Mouse (Mus musculus): ENCODE results near the gene Mgat4b. TPM values are rescaled to one million over a fixed set of nuclear protein-coding genes. Genes with fewer than 3 reads are reported as not detected.

Mgat4b gene
- total and polyA plus RNA-seq, 2 experiments from 2014 or later = 74.6 to 108 TPM

DNA sequence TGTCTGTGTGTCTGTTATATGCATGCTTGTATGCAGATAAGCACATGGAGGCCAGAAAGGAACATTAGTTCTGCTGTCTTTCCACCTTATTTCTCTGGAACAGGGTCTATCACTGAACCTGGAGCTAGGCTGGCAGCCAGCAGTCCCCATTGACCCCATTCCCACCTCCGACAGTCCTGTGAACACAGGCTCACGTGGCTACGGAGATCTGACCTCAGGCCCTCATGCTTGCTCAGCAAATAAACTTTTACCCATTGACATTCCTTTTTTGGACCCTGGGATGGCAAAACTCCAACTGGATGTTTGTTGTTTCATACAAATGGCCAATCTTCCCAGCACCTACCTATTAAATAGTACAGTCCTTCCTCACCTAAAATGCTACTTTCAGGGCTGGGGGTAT is 34.3 kb upstream of the Mgat4b start:
- Histone ChIP-seq H3K4me2 (ENCODE audit: low read depth, low read length) (no peak overlapping the region), H3K27me3 (ENCODE audit: insufficient read depth, low read length) (no peaks in the 10 kb centered on the region), H3K27ac (no peak overlapping the region), H3K36me3 (ENCODE audit: insufficient read depth, low read length) (peaks cover 13% of the 10 kb centered on the region), H3K4me1 (ENCODE audit: insufficient read depth, low read length) (no peaks in the 10 kb centered on the region), H3K4me3 (ENCODE audit: low read length) (no peak overlapping the region), H3K9me3 (ENCODE audit: low read length) (no peaks in the 10 kb centered on the region), H3K9ac (replicated peaks; ENCODE audit: low read length) (no peak overlapping the region)
- ATAC-seq = no peak
- 78% methylated on average over 3 of the region's 3 CpGs for WGBS
- TF ChIP-seq CTCF (IDR thresholded peaks at IDR 0.05; ENCODE audit: low read depth) = no peak
- DNase-seq (ENCODE audit: low spot score) = no peak

DNA sequence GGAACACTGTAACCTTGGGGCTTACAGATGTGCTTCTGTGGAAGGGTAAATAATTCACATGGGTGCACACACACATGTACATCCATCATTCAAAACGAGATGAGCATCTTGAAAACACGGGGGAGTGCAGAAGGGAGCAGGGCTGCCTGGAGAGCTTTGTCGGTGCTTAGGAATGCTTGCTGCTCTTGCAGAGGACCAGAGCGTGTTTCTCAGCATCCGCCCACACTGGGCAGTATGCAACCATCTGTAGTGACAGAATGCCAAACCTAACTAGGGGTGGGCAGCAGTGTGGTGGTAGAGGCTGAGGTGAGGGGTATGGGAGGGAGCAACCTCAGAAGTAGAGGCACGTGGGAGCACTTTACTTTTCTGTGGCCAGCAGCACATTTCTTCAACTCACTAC is 33.6 kb upstream of the Mgat4b start:
- Histone ChIP-seq H3K4me3 (ENCODE audit: low read length) (no peak overlapping the region), H3K27me3 (ENCODE audit: insufficient read depth, low read length) (no peaks in the 10 kb centered on the region), H3K36me3 (ENCODE audit: insufficient read depth, low read length) (peaks cover 9% of the 10 kb centered on the region), H3K27ac (no peak overlapping the region), H3K4me2 (ENCODE audit: low read depth, low read length) (no peak overlapping the region), H3K9ac (replicated peaks; ENCODE audit: low read length) (no peak overlapping the region), H3K9me3 (ENCODE audit: low read length) (no peaks in the 10 kb centered on the region), H3K4me1 (ENCODE audit: insufficient read depth, low read length) (no peaks in the 10 kb centered on the region)
- DNase-seq (ENCODE audit: low spot score) (no peak), ATAC-seq (no peak)
- WGBS = 75% methylated on average over 6 of the region's 6 CpGs
- TF ChIP-seq CTCF (IDR thresholded peaks at IDR 0.05; ENCODE audit: low read depth) = no peak

DNA sequence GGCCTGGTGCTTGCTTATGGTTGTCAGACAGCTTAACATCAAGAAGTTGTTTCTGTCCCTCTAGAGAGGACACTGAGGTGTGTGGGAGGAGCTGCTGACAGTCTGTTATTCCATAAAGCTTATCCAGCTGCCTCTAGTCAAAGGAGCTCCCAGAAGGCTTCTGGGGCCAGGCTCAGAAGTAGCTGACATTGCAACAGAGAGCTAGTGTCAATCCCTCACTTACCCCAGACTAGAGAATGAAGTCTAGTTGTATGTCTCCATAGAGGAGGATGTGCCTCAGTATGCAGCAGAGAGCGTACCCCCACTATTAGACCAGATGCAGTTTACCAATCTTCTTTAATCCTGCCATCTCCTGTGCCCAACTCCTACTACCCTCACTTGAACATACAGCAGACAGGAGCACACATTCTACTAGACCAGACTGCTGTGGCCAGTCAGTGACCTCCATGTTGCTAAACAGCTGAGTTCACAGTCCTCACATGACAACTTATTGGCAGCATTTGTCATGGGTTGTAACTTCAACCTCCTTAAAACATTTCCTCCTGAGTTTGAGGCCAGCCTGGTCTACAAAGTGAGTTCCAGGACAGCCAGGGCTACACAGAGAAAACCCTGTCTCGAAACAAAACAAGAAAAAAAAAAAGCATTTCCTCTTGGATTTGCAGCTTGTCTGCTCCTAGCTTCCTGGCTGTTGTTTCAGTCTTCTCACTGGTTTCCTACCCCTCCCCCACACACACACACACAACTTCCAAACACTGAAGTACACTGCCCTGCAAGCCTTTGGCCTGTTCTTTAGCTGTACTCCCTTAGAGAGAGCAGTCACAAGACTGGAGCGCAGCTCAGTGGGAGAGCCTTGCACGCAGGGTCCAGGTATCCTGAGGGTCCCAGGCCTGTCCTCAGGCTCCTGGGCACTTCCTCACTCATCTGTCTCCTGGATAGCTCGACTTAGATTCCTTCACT is 31.9 kb upstream of the Mgat4b start:
- 81% methylated on average over 5 of the region's 5 CpGs for WGBS
- no peaks in the 10 kb centered on the region for H3K9me3 ChIP-seq (ENCODE audit: low read length)
- ATAC-seq (no peak), DNase-seq (ENCODE audit: low spot score) (no peak)
- H3K4me1 ChIP-seq (ENCODE audit: insufficient read depth, low read length) = no peaks in the 10 kb centered on the region
- peaks cover 16% of the 10 kb centered on the region for H3K36me3 ChIP-seq (ENCODE audit: insufficient read depth, low read length)
- H3K4me2 ChIP-seq (ENCODE audit: low read depth, low read length) = no peak overlapping the region
- H3K9ac ChIP-seq (replicated peaks; ENCODE audit: low read length) = no peak overlapping the region
- no peak for TF ChIP-seq CTCF (IDR thresholded peaks at IDR 0.05; ENCODE audit: low read depth)
- H3K27ac ChIP-seq = no peak overlapping the region
- no peaks in the 10 kb centered on the region for H3K27me3 ChIP-seq (ENCODE audit: insufficient read depth, low read length)
- no peak overlapping the region for H3K4me3 ChIP-seq (ENCODE audit: low read length)

DNA sequence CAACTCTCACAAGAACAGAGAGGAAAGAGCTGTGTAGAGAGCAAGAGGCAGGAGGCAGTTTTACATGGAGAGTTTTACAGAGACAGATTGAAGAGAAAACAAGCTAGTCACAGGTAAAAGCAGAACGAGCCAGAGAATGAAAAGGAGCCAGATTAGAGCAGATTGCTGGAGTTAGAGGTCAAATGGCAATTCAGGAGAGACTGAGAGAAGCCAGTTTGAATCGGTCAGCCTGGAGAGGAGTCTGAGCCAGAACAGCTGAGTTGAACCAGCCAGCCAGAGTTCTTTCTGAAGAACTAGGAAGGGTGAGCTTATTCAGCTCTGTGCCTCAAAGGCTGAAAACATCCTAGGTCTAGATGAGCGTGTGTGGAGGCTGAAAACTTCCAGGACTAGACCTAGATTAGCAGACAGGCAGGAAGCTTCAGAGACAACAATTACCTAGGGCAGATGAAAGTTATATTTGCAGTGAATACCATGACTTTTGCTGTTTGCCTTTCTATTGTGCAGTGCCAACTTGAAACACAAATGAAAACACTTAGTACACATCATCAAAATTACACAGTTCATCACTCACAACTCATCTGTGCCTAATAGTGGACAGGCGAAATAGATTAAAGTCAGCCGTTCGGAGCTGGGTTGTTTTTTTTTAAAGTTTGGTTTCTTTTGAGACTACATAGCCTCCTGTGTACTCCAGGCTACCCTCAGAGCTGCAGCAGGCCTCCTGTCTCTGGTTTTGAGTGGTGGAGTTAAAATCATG is 30.0 kb upstream of the Mgat4b start:
- ATAC-seq (no peak), DNase-seq (ENCODE audit: low spot score) (no peak)
- WGBS = 78% methylated on average over 6 of the region's 6 CpGs
- H3K27me3 ChIP-seq (ENCODE audit: insufficient read depth, low read length) = no peaks in the 10 kb centered on the region
- H3K4me1 ChIP-seq (ENCODE audit: insufficient read depth, low read length) = no peaks in the 10 kb centered on the region
- H3K4me3 ChIP-seq (ENCODE audit: low read length) = no peak overlapping the region
- H3K4me2 ChIP-seq (ENCODE audit: low read depth, low read length) = no peak overlapping the region
- no peak overlapping the region for H3K9ac ChIP-seq (replicated peaks; ENCODE audit: low read length)
- no peak overlapping the region for H3K27ac ChIP-seq
- H3K9me3 ChIP-seq (ENCODE audit: low read length) = no peaks in the 10 kb centered on the region
- TF ChIP-seq CTCF (IDR thresholded peaks at IDR 0.05; ENCODE audit: low read depth) = no peak
- H3K36me3 ChIP-seq (ENCODE audit: insufficient read depth, low read length) = peaks cover 16% of the 10 kb centered on the region

DNA sequence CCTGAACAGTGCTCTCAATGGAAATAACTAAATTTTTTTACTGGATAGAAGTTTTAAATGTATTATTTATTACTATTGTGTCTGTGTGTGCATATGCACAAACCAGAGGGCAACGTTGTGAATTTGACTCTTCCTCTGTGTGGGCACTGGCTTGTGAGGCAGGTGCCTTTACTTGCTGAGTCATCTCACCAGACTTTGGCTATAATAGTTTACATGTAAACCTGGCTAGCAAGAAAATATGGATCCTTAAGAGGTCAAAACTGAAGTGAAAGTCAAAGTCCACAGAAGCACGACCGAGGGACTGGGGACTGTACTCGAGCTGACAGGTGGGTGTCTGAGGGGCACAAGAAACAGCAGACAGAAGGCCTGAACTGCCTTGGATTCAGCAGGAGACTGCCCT is 28.0 kb upstream of the Mgat4b start:
- H3K4me1 ChIP-seq (ENCODE audit: insufficient read depth, low read length) = no peaks in the 10 kb centered on the region
- no peak for TF ChIP-seq CTCF (IDR thresholded peaks at IDR 0.05; ENCODE audit: low read depth)
- H3K27me3 ChIP-seq (ENCODE audit: insufficient read depth, low read length) = no peaks in the 10 kb centered on the region
- no peak overlapping the region for H3K4me2 ChIP-seq (ENCODE audit: low read depth, low read length)
- H3K27ac ChIP-seq = no peak overlapping the region
- H3K9ac ChIP-seq (replicated peaks; ENCODE audit: low read length) = no peak overlapping the region
- DNase-seq (ENCODE audit: low spot score) (no peak), ATAC-seq (no peak)
- H3K4me3 ChIP-seq (ENCODE audit: low read length) = no peak overlapping the region
- H3K36me3 ChIP-seq (ENCODE audit: insufficient read depth, low read length) = peaks cover 10% of the 10 kb centered on the region
- 89% methylated on average over 4 of the region's 4 CpGs for WGBS
- no peaks in the 10 kb centered on the region for H3K9me3 ChIP-seq (ENCODE audit: low read length)

DNA sequence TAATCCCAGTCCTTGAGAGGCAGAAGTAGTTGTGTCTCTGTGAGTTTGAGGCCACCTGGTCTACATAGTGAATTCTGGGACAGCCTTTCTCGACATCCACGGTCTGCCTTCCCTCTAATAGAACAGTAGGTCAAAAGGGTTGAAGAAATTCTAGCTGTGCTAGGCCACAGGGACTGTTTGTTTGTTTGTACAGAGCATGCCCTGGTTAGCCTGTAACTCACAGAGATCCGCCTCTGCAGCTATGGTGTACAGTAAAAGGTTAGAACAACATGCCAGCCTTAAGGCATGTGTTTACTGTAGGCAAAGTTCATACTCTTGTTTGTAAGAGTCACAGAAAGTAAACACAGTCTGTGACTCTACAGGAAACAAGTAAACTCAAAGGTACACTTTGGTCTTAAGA is 25.9 kb upstream of the Mgat4b start:
- Histone ChIP-seq H3K27me3 (ENCODE audit: insufficient read depth, low read length) (no peaks in the 10 kb centered on the region), H3K9ac (replicated peaks; ENCODE audit: low read length) (no peak overlapping the region), H3K27ac (no peak overlapping the region), H3K36me3 (ENCODE audit: insufficient read depth, low read length) (peaks cover 10% of the 10 kb centered on the region), H3K4me2 (ENCODE audit: low read depth, low read length) (no peak overlapping the region), H3K4me3 (ENCODE audit: low read length) (no peak overlapping the region), H3K4me1 (ENCODE audit: insufficient read depth, low read length) (no peaks in the 10 kb centered on the region), H3K9me3 (ENCODE audit: low read length) (no peaks in the 10 kb centered on the region)
- DNase-seq (ENCODE audit: low spot score) (no peak), ATAC-seq (no peak)
- TF ChIP-seq CTCF (IDR thresholded peaks at IDR 0.05; ENCODE audit: low read depth) = no peak
- WGBS = 92% methylated on average over 3 of the region's 3 CpGs
